Mouse (Mus musculus) liver, embryonic 15.5 days (tissue): ENCODE results near the gene Scp2d1. TPM values are rescaled to one million over a fixed set of nuclear protein-coding genes. Genes with fewer than 3 reads are reported as not detected.
"Not testable (repeated sequence)": the region's sequence is repeated elsewhere in the genome, so short reads cannot be mapped to it uniquely, and the experiment has no call there.

Experiments
- ATAC-seq: fragments of 200-750 bp; cut with Nextera tagmentation; 2 replicates; pipeline ENCODE4 v1.8.0; 2017; ENCODE audit warnings: moderate number of reproducible peaks, mild to moderate bottlenecking, moderate library complexity; ENCODE audit not compliant: insufficient read depth
- H3K27ac ChIP-seq: fragments of 300-500 bp; sonication (generic); replicated peaks from 2 replicates; pipeline ENCODE4 v1.5.1; 2015; ENCODE audit warnings: mild to moderate bottlenecking, inconsistent platforms
- H3K27me3 ChIP-seq: fragments of 300-500 bp; sonication (generic); 2 replicates; pipeline ENCODE4 v1.6.1; 2015; ENCODE audit warnings: mild to moderate bottlenecking, inconsistent platforms
- H3K36me3 ChIP-seq: fragments of 300-500 bp; sonication (generic); replicated peaks from 2 replicates; pipeline ENCODE4 v1.6.1; 2015; ENCODE audit warnings: moderate library complexity, mild to moderate bottlenecking, inconsistent platforms
- H3K4me1 ChIP-seq: fragments of 300-500 bp; sonication (generic); replicated peaks from 2 replicates; pipeline ENCODE4 v1.6.1; 2015; ENCODE audit warnings: inconsistent platforms
- H3K4me2 ChIP-seq: fragments of 300-500 bp; sonication (generic); 2 replicates; pipeline ENCODE4 v1.6.1; 2015; ENCODE audit warnings: moderate library complexity, mild to moderate bottlenecking, inconsistent platforms
- H3K4me3 ChIP-seq: fragments of 300-500 bp; sonication (generic); replicated peaks from 2 replicates; pipeline ENCODE4 v1.5.1; 2015; ENCODE audit warnings: mild to moderate bottlenecking, inconsistent platforms
- H3K9ac ChIP-seq: fragments of 300-500 bp; sonication (generic); 2 replicates; pipeline ENCODE4 v1.6.1; 2015; ENCODE audit warnings: moderate library complexity, mild to moderate bottlenecking, inconsistent platforms
- H3K9me3 ChIP-seq: fragments of 300-500 bp; sonication (generic); replicated peaks from 2 replicates; pipeline ENCODE4 v1.6.1; 2016; ENCODE audit warnings: inconsistent platforms
- WGBS: fragments of 180-500 bp; shearing (Covaris S2); methylation state at CpG from one replicate; pipeline ENCODE4 v1.1.7; 2015; ENCODE audit warnings: mixed read lengths; ENCODE audit not compliant: insufficient replicate concordance; 5-methylcytosine and 5-hydroxymethylcytosine counted together
- polyA plus RNA-seq: library from polyadenylated mRNA; unstranded; fragments of >200 nt; fragmentation: Nextera tagmentation; extraction: Ambion mirVana; gene quantifications from 2 replicates; pipeline ENCODE4 v1.2.1, GENCODE M21; 2015

Gene Scp2d1
- not detected in 2 replicates for polyA plus RNA-seq

DNA sequence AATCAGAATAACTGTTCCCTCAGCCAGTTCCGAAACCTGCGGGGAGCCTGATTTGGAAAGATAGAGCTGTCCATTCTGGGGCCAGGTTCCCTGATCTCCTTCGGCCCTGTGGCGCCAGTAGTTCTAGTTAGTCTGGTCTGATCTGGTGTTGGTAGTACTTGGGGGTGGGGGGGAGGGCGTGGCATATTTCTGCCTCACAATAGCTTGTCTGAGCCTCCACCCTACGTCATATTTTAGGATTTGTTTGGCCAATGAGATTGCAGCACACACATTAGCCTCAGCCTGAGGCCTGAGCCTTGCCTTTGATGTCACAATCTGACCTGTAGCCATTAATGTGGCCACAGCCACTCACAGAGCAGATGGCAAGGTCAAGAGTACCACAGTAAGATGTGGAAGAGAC lies at the start of gene Scp2d1:
Gene Scp2d1 (plus strand): TSS at position 301 of the 400 bp plus-strand sequence.
- not testable (repeated sequence) for ATAC-seq, H3K4me3 ChIP-seq, H3K9me3 ChIP-seq, H3K4me1 ChIP-seq, H3K9ac ChIP-seq, H3K4me2 ChIP-seq, H3K36me3 ChIP-seq, H3K27me3 ChIP-seq, H3K27ac ChIP-seq
- 66% methylated on average over 6 of the region's 6 CpGs for WGBS

GRCm38 (mm10) chr2:144774636-144775160 lies 48.8 kb upstream of the Scp2d1 start:
- H3K27ac ChIP-seq = no peak overlapping the region
- no peaks in the 10 kb centered on the region for H3K4me1 ChIP-seq
- no peaks in the 10 kb centered on the region for H3K27me3 ChIP-seq
- no peak overlapping the region for H3K9ac ChIP-seq
- no peak overlapping the region for H3K4me3 ChIP-seq
- 66% methylated on average over 8 of the region's 8 CpGs for WGBS
- no peaks in the 10 kb centered on the region for H3K36me3 ChIP-seq
- no peak overlapping the region for H3K4me2 ChIP-seq
- ATAC-seq = no peak
- H3K9me3 ChIP-seq = no peaks in the 10 kb centered on the region

GRCm38 (mm10) chr2:144775626-144776025 lies 47.8 kb upstream of the Scp2d1 start:
- no peak for ATAC-seq
- H3K4me2 ChIP-seq = no peak overlapping the region
- no peaks in the 10 kb centered on the region for H3K27me3 ChIP-seq
- H3K4me3 ChIP-seq = no peak overlapping the region
- H3K9ac ChIP-seq = no peak overlapping the region
- no peak overlapping the region for H3K27ac ChIP-seq
- H3K9me3 ChIP-seq = no peaks in the 10 kb centered on the region
- WGBS = 65% methylated on average over 4 of the region's 4 CpGs
- no peaks in the 10 kb centered on the region for H3K4me1 ChIP-seq
- no peaks in the 10 kb centered on the region for H3K36me3 ChIP-seq

DNA sequence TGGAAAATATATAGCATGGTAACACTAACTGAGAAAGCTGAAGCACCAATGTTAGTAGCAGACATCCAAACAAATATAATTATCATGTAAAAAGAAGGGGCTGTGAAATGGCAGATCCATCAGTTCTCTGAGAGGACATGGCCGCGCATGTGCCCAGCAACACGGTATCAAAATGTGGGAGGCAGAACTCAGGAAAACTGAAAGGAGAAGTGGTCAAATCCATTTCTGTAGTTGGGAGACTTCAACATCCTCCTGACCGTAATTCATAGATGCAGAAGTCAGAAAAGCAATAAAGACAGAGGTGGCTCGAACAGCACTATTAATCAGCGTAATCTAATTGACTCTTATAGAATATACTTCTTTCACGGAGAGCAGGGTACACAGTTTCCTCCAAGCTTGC lies 44.2 kb upstream of the Scp2d1 start:
- Histone ChIP-seq H3K4me3 (no peak overlapping the region), H3K36me3 (no peaks in the 10 kb centered on the region), H3K9me3 (no peaks in the 10 kb centered on the region), H3K27me3 (no peaks in the 10 kb centered on the region), H3K4me1 (no peaks in the 10 kb centered on the region), H3K4me2 (no peak overlapping the region), H3K27ac (no peak overlapping the region), H3K9ac (no peak overlapping the region)
- 50% methylated on average over 7 of the region's 7 CpGs for WGBS
- ATAC-seq = no peak

GRCm38 (mm10) chr2:144780731-144781130 lies 42.7 kb upstream of the Scp2d1 start:
- no peak overlapping the region for H3K4me2 ChIP-seq
- H3K9ac ChIP-seq = no peak overlapping the region
- no peaks in the 10 kb centered on the region for H3K27me3 ChIP-seq
- 58% methylated on average over 5 of the region's 5 CpGs for WGBS
- no peak overlapping the region for H3K4me3 ChIP-seq
- ATAC-seq = no peak
- no peak overlapping the region for H3K27ac ChIP-seq
- no peaks in the 10 kb centered on the region for H3K36me3 ChIP-seq
- H3K9me3 ChIP-seq = no peaks in the 10 kb centered on the region
- H3K4me1 ChIP-seq = no peaks in the 10 kb centered on the region

DNA sequence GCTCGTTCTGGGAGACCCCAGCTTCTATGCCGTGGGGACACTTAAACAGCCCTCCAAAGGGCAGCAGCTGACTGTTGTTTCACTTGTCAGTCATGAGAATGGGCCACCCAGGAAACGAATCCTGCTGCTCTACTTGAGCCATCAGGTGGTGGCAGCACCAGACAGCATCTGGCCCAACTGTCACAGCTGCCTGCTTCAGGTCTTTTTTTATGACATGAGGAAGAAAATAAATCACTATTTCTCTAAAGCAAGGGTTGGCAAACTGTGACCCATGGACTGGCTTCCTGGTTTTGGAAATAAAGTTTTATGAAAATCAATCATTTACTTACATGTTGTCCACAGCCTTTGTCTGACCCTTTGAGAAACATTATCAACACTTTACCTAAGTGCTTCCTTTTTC lies 41.6 kb upstream of the Scp2d1 start:
- no peak for ATAC-seq
- no peak overlapping the region for H3K4me3 ChIP-seq
- 51% methylated on average over 3 of the region's 3 CpGs for WGBS
- H3K27ac ChIP-seq = no peak overlapping the region
- no peak overlapping the region for H3K4me2 ChIP-seq
- H3K36me3 ChIP-seq = no peaks in the 10 kb centered on the region
- no peaks in the 10 kb centered on the region for H3K4me1 ChIP-seq
- H3K9me3 ChIP-seq = no peaks in the 10 kb centered on the region
- no peaks in the 10 kb centered on the region for H3K27me3 ChIP-seq
- no peak overlapping the region for H3K9ac ChIP-seq

GRCm38 (mm10) chr2:144782481-144782880 lies 41.0 kb upstream of the Scp2d1 start:
- H3K36me3 ChIP-seq = no peaks in the 10 kb centered on the region
- H3K4me1 ChIP-seq = no peaks in the 10 kb centered on the region
- no peak overlapping the region for H3K9ac ChIP-seq
- ATAC-seq = no peak
- H3K4me3 ChIP-seq = no peak overlapping the region
- no peaks in the 10 kb centered on the region for H3K27me3 ChIP-seq
- H3K9me3 ChIP-seq = no peaks in the 10 kb centered on the region
- no peak overlapping the region for H3K27ac ChIP-seq
- H3K4me2 ChIP-seq = no peak overlapping the region
- WGBS = 60% methylated on average over 4 of the region's 4 CpGs

DNA sequence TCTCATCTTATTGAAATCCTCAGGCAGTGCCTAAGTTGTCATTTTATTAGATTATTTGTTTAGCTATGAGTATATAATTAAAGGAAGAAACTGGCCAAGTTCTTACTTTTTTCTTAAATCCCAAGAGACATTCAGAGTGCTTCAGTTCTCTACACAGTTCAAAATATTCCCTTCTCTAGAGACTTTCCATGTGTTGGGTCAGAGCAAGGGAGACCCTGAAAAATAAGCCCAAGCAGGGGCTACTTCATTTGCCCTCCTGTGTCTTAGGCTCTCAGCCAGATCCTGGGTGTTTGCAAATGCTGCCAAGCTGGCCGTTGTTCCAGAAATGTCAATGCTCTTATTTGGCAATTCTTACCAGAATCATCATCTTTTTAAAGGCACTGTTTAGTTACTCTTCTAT lies 40.3 kb upstream of the Scp2d1 start:
- Histone ChIP-seq H3K27me3 (no peaks in the 10 kb centered on the region), H3K9me3 (no peaks in the 10 kb centered on the region), H3K36me3 (no peaks in the 10 kb centered on the region), H3K9ac (no peak overlapping the region), H3K27ac (no peak overlapping the region), H3K4me3 (no peak overlapping the region), H3K4me1 (no peaks in the 10 kb centered on the region), H3K4me2 (no peak overlapping the region)
- ATAC-seq = no peak
- 65% methylated on average over 1 of the region's 1 CpGs for WGBS

DNA sequence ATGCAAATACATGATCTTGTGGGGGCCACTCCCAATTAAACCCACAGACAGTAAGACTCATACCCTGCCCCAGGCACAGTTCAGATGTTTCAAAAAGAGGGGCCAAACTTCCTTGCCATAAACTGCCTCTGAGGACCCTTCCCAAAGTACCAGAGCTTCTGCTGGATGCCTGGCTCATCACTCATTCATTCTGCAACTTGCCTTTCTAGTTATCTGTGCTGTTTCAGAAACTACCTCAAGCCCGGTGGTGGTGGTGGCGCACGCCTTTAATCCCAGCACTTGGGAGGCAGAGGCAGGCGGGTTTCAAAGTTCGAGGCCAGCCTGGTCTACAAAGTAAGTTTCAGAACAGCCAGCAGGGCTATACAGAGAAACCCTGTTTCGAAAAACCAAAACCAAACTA lies 39.6 kb upstream of the Scp2d1 start:
- no peaks in the 10 kb centered on the region for H3K27me3 ChIP-seq
- H3K4me1 ChIP-seq = no peaks in the 10 kb centered on the region
- 67% methylated on average over 6 of the region's 6 CpGs for WGBS
- H3K4me2 ChIP-seq = no peak overlapping the region
- H3K4me3 ChIP-seq = no peak overlapping the region
- no peaks in the 10 kb centered on the region for H3K9me3 ChIP-seq
- H3K9ac ChIP-seq = no peak overlapping the region
- H3K36me3 ChIP-seq = no peaks in the 10 kb centered on the region
- no peak for ATAC-seq
- H3K27ac ChIP-seq = no peak overlapping the region

GRCm38 (mm10) chr2:144791671-144792294 lies 31.7 kb upstream of the Scp2d1 start:
- ATAC-seq = no peak

GRCm38 (mm10) chr2:144797515-144797914 lies 25.9 kb upstream of the Scp2d1 start:
- Histone ChIP-seq H3K4me2 (no peak overlapping the region), H3K9me3 (no peaks in the 10 kb centered on the region), H3K4me1 (no peaks in the 10 kb centered on the region), H3K36me3 (no peaks in the 10 kb centered on the region), H3K4me3 (no peak overlapping the region), H3K27me3 (no peaks in the 10 kb centered on the region), H3K9ac (no peak overlapping the region), H3K27ac (no peak overlapping the region)
- 45% methylated on average over 8 of the region's 8 CpGs for WGBS
- no peak for ATAC-seq

More at GRCm38 (mm10) chr2:144791671-144792294, 31.7 kb upstream of the Scp2d1 start:
- H3K9me3 ChIP-seq = no peaks in the 10 kb centered on the region
- WGBS = 63% methylated on average over 14 of the region's 14 CpGs
- no peaks in the 10 kb centered on the region for H3K27me3 ChIP-seq
- H3K36me3 ChIP-seq = no peaks in the 10 kb centered on the region
- H3K4me3 ChIP-seq = no peak overlapping the region
- H3K27ac ChIP-seq = no peak overlapping the region
- H3K9ac ChIP-seq = no peak overlapping the region
- H3K4me2 ChIP-seq = no peak overlapping the region
- no peaks in the 10 kb centered on the region for H3K4me1 ChIP-seq
